Mouse (Mus musculus) lung, embryonic 14.5 days (tissue): Measurements from ENCODE around the gene Postn. TPM values are rescaled to one million over a fixed set of nuclear protein-coding genes. Genes with fewer than 3 reads are reported as not detected.

Source experiments
- ATAC-seq: fragments of 200-750 bp; cut with Nextera tagmentation; 2 replicates; pipeline ENCODE4 v1.8.0; 2017; ENCODE audit warnings: mild to moderate bottlenecking, moderate TSS enrichment, moderate library complexity; ENCODE audit not compliant: insufficient read depth
- DNase-seq: peaks from one replicate; pipeline ENCODE4 v3.0.0-alpha.2; 2015
- H3K27ac ChIP-seq: fragments of 300-500 bp; sonication (generic); 2 replicates; pipeline ENCODE4 v1.5.1; 2014; ENCODE audit warnings: low read depth, mild to moderate bottlenecking, moderate library complexity
- H3K27me3 ChIP-seq: fragments of 300-500 bp; sonication (generic); 2 replicates; pipeline ENCODE4 v1.6.1; 2014; ENCODE audit warnings: low read length, control low read depth; ENCODE audit not compliant: insufficient read depth
- H3K36me3 ChIP-seq: fragments of 300-500 bp; sonication (generic); 2 replicates; pipeline ENCODE4 v1.6.1; 2014; ENCODE audit warnings: control low read depth; ENCODE audit not compliant: insufficient read depth
- H3K4me1 ChIP-seq: fragments of 300-500 bp; sonication (generic); 2 replicates; pipeline ENCODE4 v1.6.1; 2014; ENCODE audit warnings: antibody characterized with exemption, control low read depth; ENCODE audit not compliant: insufficient read depth
- H3K4me2 ChIP-seq: fragments of 300-500 bp; sonication (generic); 2 replicates; pipeline ENCODE4 v1.6.1; 2014; ENCODE audit warnings: mild to moderate bottlenecking
- H3K4me3 ChIP-seq: fragments of 300-500 bp; sonication (generic); 2 replicates; pipeline ENCODE4 v1.5.1; 2014; ENCODE audit warnings: low read depth, low read length
- H3K9ac ChIP-seq: fragments of 300-500 bp; sonication (generic); 2 replicates; pipeline ENCODE4 v1.6.1; 2014
- H3K9me3 ChIP-seq: fragments of 300-500 bp; sonication (generic); 2 replicates; pipeline ENCODE4 v1.6.1; 2016; ENCODE audit warnings: low read depth, low read length, control low read depth
- CTCF ChIP-seq: IDR thresholded peaks from 2 replicates; pipeline ENCODE4 v1.5.1; 2016; ENCODE audit warnings: antibody characterized with exemption, low read depth
- WGBS: fragments of 180-500 bp; shearing (Covaris S2); extraction: QIAGEN DNeasy Blood & Tissue Kit; methylation state at CpG from one replicate; pipeline ENCODE4 v1.1.7; 2014; 5-methylcytosine and 5-hydroxymethylcytosine counted together
- polyA plus RNA-seq: library from polyadenylated mRNA; unstranded; fragments of >200 nt; fragmentation: Nextera tagmentation; extraction: Ambion mirVana; gene quantifications from 2 replicates; pipeline ENCODE4 v1.2.1, GENCODE M21; 2014

The Postn gene
- polyA plus RNA-seq = 53.5 and 75.1 TPM in 2 replicates

DNA sequence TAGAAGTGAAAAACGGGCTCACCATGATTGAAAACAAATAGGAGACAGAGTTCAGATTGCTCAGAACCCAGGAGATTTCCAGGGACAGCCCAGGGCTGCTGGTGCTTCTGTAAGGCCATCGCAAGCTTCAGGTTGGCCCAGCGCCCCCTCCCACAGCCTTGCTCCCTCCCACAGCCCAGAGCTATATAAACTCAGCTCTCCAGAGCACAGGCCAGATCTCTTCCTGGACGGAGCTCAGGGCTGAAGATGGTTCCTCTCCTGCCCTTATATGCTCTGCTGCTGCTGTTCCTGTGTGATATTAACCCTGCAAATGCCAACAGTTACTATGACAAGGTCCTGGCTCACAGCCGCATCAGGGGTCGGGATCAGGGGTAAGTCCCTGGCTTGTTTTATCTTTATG, at the start of gene Postn:
TSS of gene Postn (plus strand) at position 213 of the 400 bp plus-strand sequence.
- Histone ChIP-seq H3K9ac (no peak within 1 kb of the TSS), H3K27me3 (no peaks in the 10 kb centered on the region), H3K27ac (peak within 1 kb of the TSS; percentile 20; the same call in 1 of the 2 replicates), H3K4me3 (peak within 1 kb of the TSS; percentile 19; the same call in 1 of the 2 replicates), H3K4me2 (peak within 1 kb of the TSS; percentile 27; the same call in 1 of the 2 replicates), H3K9me3 (no peaks in the 10 kb centered on the region), H3K36me3 (no peaks in the 10 kb centered on the region), H3K4me1 (0 out of 2 replicates have a peak, but pooled peaks cover 3% of the 10 kb centered on the region)
- WGBS = 32% methylated on average over 6 of the region's 6 CpGs
- no peak for TF ChIP-seq CTCF
- peak; percentile 45 for DNase-seq
- peak; percentile 21; the same call in 1 of the 2 replicates for ATAC-seq

DNA sequence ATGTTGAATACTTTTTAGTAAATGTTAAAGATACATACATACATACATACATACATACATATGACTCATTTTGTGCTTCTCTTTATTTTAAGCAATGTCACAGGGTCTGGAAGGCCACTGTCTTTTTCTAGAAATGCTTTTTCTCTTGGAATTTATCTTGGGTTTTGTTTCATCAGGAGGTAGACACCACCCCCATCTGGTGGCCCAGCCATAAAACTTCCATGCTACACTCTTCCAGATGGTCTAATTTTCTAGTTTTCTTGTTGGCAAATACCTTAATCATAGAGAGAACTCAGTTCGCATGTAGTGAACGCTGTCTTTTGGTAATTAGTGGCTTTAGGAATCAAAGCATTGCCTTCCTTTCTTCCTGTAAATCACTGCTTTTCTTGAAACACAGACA, 46.9 kb upstream of the Postn start:
- Histone ChIP-seq H3K4me3 (no peak overlapping the region), H3K9ac (no peak overlapping the region), H3K9me3 (no peaks in the 10 kb centered on the region), H3K4me1 (no peaks in the 10 kb centered on the region), H3K4me2 (no peak overlapping the region), H3K36me3 (no peaks in the 10 kb centered on the region), H3K27me3 (no peaks in the 10 kb centered on the region), H3K27ac (no peak overlapping the region)
- DNase-seq = peak; percentile 30
- peak; percentile 45 for TF ChIP-seq CTCF
- no peak for ATAC-seq
- 79% methylated on average over 2 of the region's 2 CpGs for WGBS

DNA sequence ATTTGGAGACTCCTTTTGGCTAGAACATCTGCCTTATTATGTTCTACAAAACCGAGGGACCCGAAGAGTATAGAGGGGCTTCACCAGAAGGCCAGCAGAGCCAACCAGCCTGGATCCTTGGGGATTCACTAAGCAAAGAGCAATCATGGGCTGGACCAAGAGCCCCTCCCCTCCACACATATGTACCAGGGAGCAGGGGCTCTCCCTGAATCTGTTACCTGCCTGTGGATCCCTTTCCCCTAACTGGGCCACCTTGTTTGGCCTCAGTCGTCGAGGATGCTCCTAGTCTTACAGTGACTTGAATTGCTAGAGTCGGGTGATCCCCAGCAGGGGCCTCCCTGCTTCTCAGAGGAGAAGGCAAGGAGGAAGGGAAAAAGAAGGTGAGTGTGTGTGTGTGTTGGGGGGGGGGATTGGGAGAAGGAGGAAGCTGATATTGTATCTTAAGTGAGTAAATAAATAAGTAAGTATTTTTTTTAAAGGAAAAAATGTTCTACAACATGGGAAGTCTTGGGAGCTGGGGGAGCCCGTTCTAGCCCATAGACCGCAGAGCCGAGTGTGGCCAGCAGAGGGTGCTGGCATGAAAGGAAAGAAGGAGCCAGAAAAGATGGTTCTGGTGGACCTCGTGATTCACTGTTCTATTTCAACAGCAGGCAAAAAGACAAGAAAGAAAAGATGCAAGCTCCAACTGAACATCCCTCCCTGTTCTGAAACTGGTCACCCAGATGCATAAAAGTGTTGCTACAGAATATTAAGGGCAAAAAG, 7.8 kb upstream of the Postn start:
- 30% methylated on average over 9 of the region's 9 CpGs for WGBS
- TF ChIP-seq CTCF = peak; percentile 85
- peak; percentile 65; the same call in 1 of the 2 replicates for ATAC-seq
- no peak overlapping the region for H3K4me2 ChIP-seq
- no peaks in the 10 kb centered on the region for H3K36me3 ChIP-seq
- H3K4me3 ChIP-seq = no peak overlapping the region
- H3K9ac ChIP-seq = no peak overlapping the region
- no peaks in the 10 kb centered on the region for H3K9me3 ChIP-seq
- no peak overlapping the region for H3K27ac ChIP-seq
- no peaks in the 10 kb centered on the region for H3K4me1 ChIP-seq
- peak; percentile 86 for DNase-seq
- no peaks in the 10 kb centered on the region for H3K27me3 ChIP-seq

DNA sequence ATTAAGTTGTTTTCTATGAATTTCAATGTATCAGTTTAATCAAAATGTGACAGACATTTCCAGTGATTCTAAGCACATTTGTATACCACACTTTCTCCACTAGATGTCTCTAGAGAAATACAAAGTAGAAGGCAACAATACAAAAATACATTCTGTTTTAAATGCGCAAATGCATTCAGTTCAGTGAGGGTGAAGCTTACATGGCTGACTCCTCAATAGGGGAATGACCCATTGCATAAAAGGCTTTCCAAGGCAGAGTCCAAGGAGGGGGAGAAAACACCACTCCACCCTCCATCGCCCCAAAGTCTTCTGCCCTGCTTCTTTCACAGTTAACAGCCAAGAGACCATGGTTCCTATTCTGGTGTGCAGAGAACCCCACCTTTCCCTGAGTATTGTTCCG, 3.3 kb upstream of the Postn start:
- ATAC-seq = 0 out of 2 replicates have a peak, but pooled peaks have one; percentile 10

DNA sequence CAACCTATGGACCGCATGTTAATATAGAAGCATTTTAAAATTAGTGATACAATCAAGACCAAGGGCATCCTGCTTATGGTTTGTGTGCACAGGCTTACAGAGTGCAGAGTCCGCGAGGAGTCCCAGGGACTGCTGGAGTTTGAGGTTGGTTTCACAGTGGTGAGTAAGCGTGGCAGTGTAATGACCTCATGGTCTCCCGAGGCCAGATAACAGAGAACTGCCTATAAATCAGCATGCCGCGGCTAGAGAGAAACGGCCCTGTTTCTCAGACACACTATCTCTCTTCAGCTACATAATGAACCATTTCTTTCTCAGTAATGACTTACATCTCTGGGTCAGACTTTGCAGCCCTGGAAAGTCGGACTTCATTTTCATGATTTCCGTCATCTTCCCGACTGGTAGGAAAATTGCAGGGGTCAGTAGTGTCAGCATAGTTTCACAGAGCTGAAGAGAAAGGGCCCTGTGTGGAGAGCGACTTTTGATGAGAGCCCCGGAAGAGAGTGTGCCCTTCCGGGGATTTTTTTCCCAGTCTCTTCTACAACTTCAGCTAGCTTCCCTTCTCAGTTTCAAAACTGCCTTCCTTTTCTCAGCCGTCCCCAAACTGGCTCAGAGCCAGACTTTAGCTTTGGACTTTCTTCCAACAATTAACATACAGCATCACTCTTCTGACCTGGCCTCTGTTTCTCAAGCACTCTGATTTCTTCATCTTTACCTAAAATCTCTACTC, 2.3 kb upstream of the Postn start:
- Histone ChIP-seq H3K9me3 (no peaks in the 10 kb centered on the region), H3K9ac (no peak overlapping the region), H3K27ac (peak overlapping the region; percentile 55), H3K4me2 (peak overlapping the region; percentile 45), H3K4me1 (0 out of 2 replicates have a peak, but pooled peaks cover 3% of the 10 kb centered on the region), H3K4me3 (no peak overlapping the region), H3K36me3 (no peaks in the 10 kb centered on the region), H3K27me3 (no peaks in the 10 kb centered on the region)
- ATAC-seq (peak; percentile 77), DNase-seq (peak; percentile 85)
- TF ChIP-seq CTCF = no peak
- 26% methylated on average over 15 of the region's 15 CpGs for WGBS

More for the DNA sequence above, 3.3 kb upstream of the Postn start:
- 0 out of 2 replicates have a peak, but pooled peaks cover 3% of the 10 kb centered on the region for H3K4me1 ChIP-seq
- no peaks in the 10 kb centered on the region for H3K36me3 ChIP-seq
- H3K4me3 ChIP-seq = no peak overlapping the region
- H3K27me3 ChIP-seq = no peaks in the 10 kb centered on the region
- TF ChIP-seq CTCF = peak; percentile 62
- H3K4me2 ChIP-seq = no peak overlapping the region
- peak; percentile 67 for DNase-seq
- H3K27ac ChIP-seq = no peak overlapping the region
- no peak overlapping the region for H3K9ac ChIP-seq
- no peaks in the 10 kb centered on the region for H3K9me3 ChIP-seq
- WGBS = 58% methylated on average over 3 of the region's 3 CpGs

DNA sequence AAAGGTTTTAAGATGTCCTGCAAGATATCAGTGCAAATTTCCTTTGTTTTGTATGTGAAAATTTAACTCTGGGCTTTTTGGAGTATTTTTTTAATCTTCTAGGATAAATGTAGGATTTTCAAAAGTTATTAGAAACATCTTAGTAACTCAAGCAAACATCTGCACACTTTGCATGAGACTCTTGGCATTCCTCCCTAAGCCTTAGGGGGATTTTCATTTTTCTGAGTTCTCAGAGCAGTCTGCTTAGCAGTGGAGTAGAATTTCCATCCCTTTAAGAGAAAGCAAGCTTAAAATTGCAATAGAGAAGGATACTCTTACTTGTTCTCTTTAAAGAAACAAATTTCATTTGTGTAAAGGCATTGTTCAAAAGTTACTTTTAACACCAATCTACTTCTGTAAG, 747 bp downstream of the Postn start:
- Histone ChIP-seq H3K4me1 (0 out of 2 replicates have a peak, but pooled peaks cover 3% of the 10 kb centered on the region), H3K36me3 (no peaks in the 10 kb centered on the region), H3K4me2 (peak overlapping the region; percentile 27; the same call in 1 of the 2 replicates), H3K9me3 (no peaks in the 10 kb centered on the region), H3K4me3 (peak overlapping the region; percentile 14; the same call in 1 of the 2 replicates), H3K27ac (no peak overlapping the region), H3K27me3 (no peaks in the 10 kb centered on the region), H3K9ac (no peak overlapping the region)
- TF ChIP-seq CTCF = no peak
- DNase-seq (peak; percentile 49), ATAC-seq (no peak)

DNA sequence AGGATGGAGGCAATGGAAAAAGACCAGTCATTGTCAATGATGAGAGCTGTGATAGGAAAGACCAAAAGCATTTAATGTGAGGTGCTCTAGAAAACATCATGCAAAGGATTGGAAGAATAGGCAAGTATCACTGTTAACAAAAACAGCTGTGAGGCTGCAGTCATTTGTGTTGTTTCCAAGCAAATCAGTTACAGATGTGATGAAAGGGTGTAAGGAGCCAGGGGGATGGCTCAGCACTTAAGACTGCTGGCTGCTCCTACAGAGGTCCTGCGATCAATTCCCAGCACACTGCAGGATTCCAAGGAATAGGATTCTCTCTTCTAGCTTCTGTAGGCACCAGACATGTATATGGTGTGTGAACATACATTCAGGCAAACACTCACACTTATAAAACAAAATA, 10.1 kb downstream of the Postn start:
- DNase-seq (no peak), ATAC-seq (no peak)
- H3K4me1 ChIP-seq = no peaks in the 10 kb centered on the region
- H3K27me3 ChIP-seq = no peaks in the 10 kb centered on the region
- H3K36me3 ChIP-seq = no peaks in the 10 kb centered on the region
- no peak for TF ChIP-seq CTCF
- no peaks in the 10 kb centered on the region for H3K9me3 ChIP-seq
- no peak overlapping the region for H3K27ac ChIP-seq
- no peak overlapping the region for H3K9ac ChIP-seq
- WGBS = 88% methylated on average over 1 of the region's 1 CpGs
- H3K4me2 ChIP-seq = no peak overlapping the region
- H3K4me3 ChIP-seq = no peak overlapping the region
